Mouse (Mus musculus) neural tube, postnatal 0 days (tissue): ENCODE data around the gene Tagln. TPM values are rescaled to one million over a fixed set of nuclear protein-coding genes. Genes with fewer than 3 reads are reported as not detected.

Experiments
- microRNA-seq: library from miRNA; unstranded; fragments of <30 nt; microRNA quantifications from one replicate; pipeline ENCODE4, GENCODE M21; 2016
- polyA plus RNA-seq: library from polyadenylated mRNA; unstranded; fragments of >200 nt; fragmentation: Nextera tagmentation; extraction: Ambion mirVana; gene quantifications from 2 replicates; pipeline ENCODE4 v1.2.1, GENCODE M21; 2015

The Tagln gene
- polyA plus RNA-seq: 6.8 and 8.4 TPM in 2 replicates

GRCm38 (mm10) chr9:45935628-45936210 lies at the start of gene Tagln:
Gene Tagln, minus strand, starts transcription at chr9:45936058.

GRCm38 (mm10) chr9:45955107-45955963 lies 19.5 kb upstream of the Tagln start, which contains the start of gene Sidt2:
Gene Sidt2, minus strand, starts transcription at chr9:45955258.

GRCm38 (mm10) chr9:45906355-45907077 lies 29.3 kb downstream of the Tagln start, which contains the start of the genes Pcsk7 and Rnf214:
Gene Pcsk7, plus strand, starts transcription at chr9:45906497.
Gene Rnf214, minus strand, starts transcription at chr9:45906911.

Small RNA genes within 50 kb of the gene (microRNA-seq; reads per million reads assigned to microRNA genes)
- not detected for gene Mir7087

Other genes starting within 250 kb of the Tagln start
- gene Cep164, start 107.4 kb downstream of the Tagln start, polyA plus RNA-seq: 14.5 and 14.6 TPM in 2 replicates
- 40.6 and 41.8 TPM in 2 replicates for gene Bace1, start 97.5 kb downstream of the Tagln start, polyA plus RNA-seq
- 17.9 and 22.4 TPM in 2 replicates for gene Pcsk7, start 29.6 kb downstream of the Tagln start, polyA plus RNA-seq
- 61.2 and 74.3 TPM in 2 replicates for gene Rnf214, start 29.1 kb downstream of the Tagln start, polyA plus RNA-seq
- 56.4 and 60.5 TPM in 2 replicates for gene Sidt2, start 19.2 kb upstream of the Tagln start, polyA plus RNA-seq
- gene Pafah1b2, start 76.6 kb upstream of the Tagln start, polyA plus RNA-seq: 203 and 224 TPM in 2 replicates
- 15.1 and 16.0 TPM in 2 replicates for gene Sik3, start 76.8 kb upstream of the Tagln start, polyA plus RNA-seq